Mouse (Mus musculus): ENCODE data around the gene Ccdc63. TPM values are rescaled to one million over a fixed set of nuclear protein-coding genes. Genes with fewer than 3 reads are reported as not detected.
A peak's percentile ranks its signal among the peaks of the same experiment; 100 is the strongest.

Gene Ccdc63
- polyA plus RNA-seq, 1 experiment from 2014 or later: not detected

DNA sequence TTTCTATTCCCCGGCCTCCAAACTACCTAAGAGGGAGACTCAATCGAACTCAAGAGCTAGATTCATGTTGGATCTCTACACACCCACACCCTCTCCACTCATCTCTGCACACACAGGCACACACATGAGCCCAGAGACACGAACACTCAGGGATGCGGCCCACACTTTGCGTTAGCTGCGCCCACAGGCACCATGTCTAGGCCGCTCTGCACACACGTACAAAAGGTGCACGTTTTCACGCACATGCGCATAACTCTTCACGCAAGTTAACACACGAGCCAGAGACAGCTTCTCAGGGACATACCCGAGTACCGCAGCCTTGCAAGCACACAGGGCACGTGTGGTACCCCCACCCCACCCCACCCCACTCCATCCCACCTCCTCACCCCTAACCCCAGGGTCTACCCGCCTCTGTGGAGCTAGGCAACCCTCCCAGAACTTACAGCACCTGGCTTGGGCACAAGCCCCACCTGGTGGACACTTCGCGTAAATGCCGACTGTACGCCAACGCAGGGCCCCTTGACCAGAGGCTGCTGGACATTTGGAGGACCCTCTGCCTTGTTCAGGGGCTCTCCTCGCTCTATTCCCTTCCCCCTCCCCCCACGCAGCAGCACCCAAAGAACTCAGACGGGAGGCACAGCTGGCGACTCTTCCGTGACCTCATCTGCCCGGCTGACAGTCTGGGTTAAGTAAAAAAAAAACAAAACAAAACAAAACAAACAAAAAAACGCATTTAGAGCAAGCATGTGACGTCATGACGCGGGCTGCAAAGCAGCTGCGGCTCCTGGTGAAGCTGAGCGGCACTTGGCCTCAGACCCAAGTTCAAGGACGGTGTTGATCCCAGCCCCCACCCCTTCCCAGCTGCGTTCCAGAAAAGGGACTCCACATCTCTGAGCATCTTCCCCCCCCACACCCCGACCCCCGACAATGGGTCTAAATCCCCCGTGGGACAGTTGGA lies 81.3 kb downstream of the Ccdc63 start:
- no peak overlapping the region for H3K9ac ChIP-seq (ENCODE audit: low read depth, low read length)
- peaks cover 3% of the 10 kb centered on the region; the same call in 1 of the 2 replicates for H3K9me3 ChIP-seq (ENCODE audit: control insufficient read depth, low read length)
- no peaks in the 10 kb centered on the region for H3K27me3 ChIP-seq (ENCODE audit: control insufficient read depth, insufficient read depth, low read length)
- H3K4me2 ChIP-seq (replicated peaks; ENCODE audit: low read depth, low read length): peak overlapping the region; percentile 33
- 28% methylated on average over 38 of the region's 39 CpGs for WGBS
- H3K27ac ChIP-seq (ENCODE audit: low read depth, low read length): no peak overlapping the region
- peak; percentile 49; the same call in 1 of the 2 replicates for ATAC-seq (ENCODE audit: low FRiP score)
- no peak overlapping the region for H3K4me3 ChIP-seq (ENCODE audit: low read depth, low read length)
- H3K36me3 ChIP-seq (ENCODE audit: control insufficient read depth, insufficient read depth, low read length): no peaks in the 10 kb centered on the region
- peak; percentile 85 for DNase-seq (ENCODE audit: low spot score)
- H3K4me1 ChIP-seq (replicated peaks; ENCODE audit: control insufficient read depth, insufficient read depth, low read length): 0 out of 2 replicates have a peak, but pooled peaks cover 2% of the 10 kb centered on the region

Other genes with a start within 250 kb of the Ccdc63 start
- gene Cux2, start 90.7 kb downstream of the Ccdc63 start, polyA plus RNA-seq (2014; fragmentation: Nextera tagmentation; extraction: Ambion mirVana): 13.7 and 17.4 TPM in 2 replicates
- gene Myl2, start 39.9 kb downstream of the Ccdc63 start, polyA plus RNA-seq (2014; fragmentation: Nextera tagmentation; extraction: Ambion mirVana): 0.77 and 1.2 TPM in 2 replicates
- 293 and 305 TPM in 2 replicates for gene Ppp1cc, start 17.5 kb upstream of the Ccdc63 start, polyA plus RNA-seq (2014; fragmentation: Nextera tagmentation; extraction: Ambion mirVana)
- gene Hvcn1, start 66.0 kb upstream of the Ccdc63 start, polyA plus RNA-seq (2014; fragmentation: Nextera tagmentation; extraction: Ambion mirVana): 5.0 and 6.1 TPM in 2 replicates
- 4.4 and 5.6 TPM in 2 replicates for gene Tctn1, start 123.6 kb upstream of the Ccdc63 start, polyA plus RNA-seq (2014; fragmentation: Nextera tagmentation; extraction: Ambion mirVana)
- gene Pptc7, start 143.5 kb upstream of the Ccdc63 start, polyA plus RNA-seq (2014; fragmentation: Nextera tagmentation; extraction: Ambion mirVana): 8.1 and 8.4 TPM in 2 replicates
- gene Rad9b, start 213.4 kb upstream of the Ccdc63 start, polyA plus RNA-seq (2014; fragmentation: Nextera tagmentation; extraction: Ambion mirVana): 7.4 and 10.7 TPM in 2 replicates
- 220 and 231 TPM in 2 replicates for gene Vps29, start 213.5 kb upstream of the Ccdc63 start, polyA plus RNA-seq (2014; fragmentation: Nextera tagmentation; extraction: Ambion mirVana)
- gene Gpn3, start 231.1 kb upstream of the Ccdc63 start, polyA plus RNA-seq (2014; fragmentation: Nextera tagmentation; extraction: Ambion mirVana): 63.5 and 68.1 TPM in 2 replicates
- 119 and 123 TPM in 2 replicates for gene Fam216a, start 231.5 kb upstream of the Ccdc63 start, polyA plus RNA-seq (2014; fragmentation: Nextera tagmentation; extraction: Ambion mirVana)

Measured in hindbrain, embryonic 11.5 days (tissue).